Mouse (Mus musculus): ENCODE measurements around the gene Hif3a.

GRCm38 (mm10) chr7:16994400-16994799 lies 67.8 kb downstream of the Hif3a start:
- TF ChIP-seq CTCF (IDR thresholded peaks at IDR 0.05; ENCODE audit: control insufficient read depth, insufficient read depth, insufficient replicate concordance, low read depth, low read length) (no peak), POLR2A (IDR thresholded peaks at IDR 0.05; ENCODE audit: control insufficient read depth, low read depth, low read length) (no peak)

All from testis, adult 2 months (tissue).